Mouse (Mus musculus) bone marrow macrophage, adult 2 months (primary cell): ENCODE results near the gene Alb. TPM values are rescaled to one million over a fixed set of nuclear protein-coding genes. Genes with fewer than 3 reads are reported as not detected.

ENCODE experiments used
- H3K27ac ChIP-seq: 2 replicates; pipeline ENCODE4 v1.5.1; 2012; ENCODE audit warnings: low read depth, low read length; ENCODE audit not compliant: insufficient read depth
- H3K4me1 ChIP-seq: 2 replicates; pipeline ENCODE4 v1.6.1; 2012; ENCODE audit warnings: low read length; ENCODE audit not compliant: control insufficient read depth, insufficient read depth
- H3K4me3 ChIP-seq: 2 replicates; pipeline ENCODE4 v1.5.1; 2012; ENCODE audit warnings: mild to moderate bottlenecking, low read length, moderate library complexity; ENCODE audit not compliant: insufficient read depth
- CTCF ChIP-seq: IDR thresholded peaks from 2 replicates; pipeline ENCODE4 v1.5.1; 2012; ENCODE audit warnings: low read depth, mild to moderate bottlenecking, low read length, moderate library complexity
- POLR2A ChIP-seq: IDR thresholded peaks from 2 replicates; pipeline ENCODE4 v1.6.1; 2012; ENCODE audit warnings: mild to moderate bottlenecking, low read depth, low read length, borderline replicate concordance
- polyA plus RNA-seq: library from polyadenylated mRNA; stranded (reverse); fragments of >200 nt; gene quantifications from 2 replicates; pipeline ENCODE4 v1.2.4, GENCODE M21; 2012; ENCODE audit not compliant: missing spikeins, insufficient read depth, insufficient read length

The Alb gene
- not detected in 2 replicates for polyA plus RNA-seq

- TF ChIP-seq POLR2A (no peak), CTCF (no peak)
- Histone ChIP-seq H3K27ac (no peak within 1 kb of the TSS), H3K4me3 (no peak within 1 kb of the TSS), H3K4me1 (no peaks in the 10 kb centered on the region)
These were observed at the start of gene Alb for GRCm38 (mm10) chr5:90460619-90461018. Gene Alb (plus strand): TSS chr5:90460897.

DNA sequence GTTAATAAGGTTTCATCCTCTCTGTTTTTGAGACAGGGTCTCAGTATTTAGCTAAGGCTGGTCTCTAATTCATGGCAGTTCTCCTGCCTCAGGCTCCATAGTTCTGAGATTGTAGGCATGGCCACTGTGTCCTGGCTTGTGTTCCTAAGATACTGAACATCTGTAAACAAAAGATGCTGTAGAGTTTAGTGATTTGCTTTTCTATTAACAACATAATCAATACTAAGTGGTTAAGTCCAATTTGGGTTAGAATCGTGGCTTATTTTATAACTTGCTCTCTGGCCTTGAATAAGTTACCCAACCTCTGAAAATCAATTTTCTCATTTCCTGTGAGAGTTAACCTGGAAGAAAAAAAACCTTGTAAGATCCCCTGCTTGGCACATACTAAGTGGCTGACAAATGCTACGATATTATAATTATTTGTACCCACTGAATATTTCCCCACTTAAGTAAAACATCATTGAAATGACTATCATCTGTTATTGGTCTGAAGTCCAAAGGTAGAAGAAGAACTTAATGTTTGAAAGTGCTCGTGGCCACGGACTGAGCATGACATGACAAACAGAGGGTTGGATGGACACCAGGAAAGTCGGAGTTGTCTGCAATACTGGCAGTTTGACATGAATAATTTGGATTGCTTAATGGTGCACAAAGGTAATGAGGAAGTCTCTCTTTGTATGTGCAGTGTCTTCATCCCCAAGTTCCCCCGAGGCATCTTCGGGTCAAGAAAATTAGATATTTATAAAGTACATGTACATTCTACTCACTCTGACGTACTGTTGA is 46.4 kb upstream of the Alb start:
- peaks cover 13% of the 10 kb centered on the region for H3K4me1 ChIP-seq
- H3K27ac ChIP-seq, result no peak overlapping the region
- no peak overlapping the region for H3K4me3 ChIP-seq

DNA sequence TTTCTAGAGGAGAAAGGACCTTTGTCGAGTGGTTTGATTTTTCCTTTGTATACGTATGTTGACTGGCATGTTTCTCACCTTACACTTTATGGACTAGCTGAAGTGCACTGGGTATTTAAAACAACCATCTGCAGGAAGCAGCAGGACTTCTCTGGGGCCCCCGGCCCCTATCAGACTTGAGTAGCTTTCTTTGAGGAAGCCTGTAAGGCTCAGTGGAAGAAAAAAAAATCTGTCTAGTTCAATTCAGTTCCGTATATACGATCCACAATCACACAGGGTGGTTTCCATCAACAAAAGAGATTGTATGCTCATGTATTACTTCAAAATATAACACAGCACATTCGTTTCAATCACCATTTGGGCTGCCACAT is 45.8 kb upstream of the Alb start:
- Histone ChIP-seq H3K4me1 (peaks cover 13% of the 10 kb centered on the region), H3K27ac (no peak overlapping the region), H3K4me3 (no peak overlapping the region)
- TF ChIP-seq POLR2A (no peak), CTCF (no peak)

More for the DNA sequence above, 46.4 kb upstream of the Alb start:
- TF ChIP-seq CTCF (no peak), POLR2A (no peak)

GRCm38 (mm10) chr5:90424625-90425024 is 36.1 kb upstream of the Alb start:
- H3K4me1 ChIP-seq, result no peaks in the 10 kb centered on the region
- no peak overlapping the region for H3K27ac ChIP-seq
- TF ChIP-seq CTCF, result no peak
- TF ChIP-seq POLR2A, result no peak
- no peak overlapping the region for H3K4me3 ChIP-seq

GRCm38 (mm10) chr5:90425191-90425590 is 35.5 kb upstream of the Alb start:
- no peak for TF ChIP-seq CTCF
- no peak overlapping the region for H3K4me3 ChIP-seq
- no peak overlapping the region for H3K27ac ChIP-seq
- H3K4me1 ChIP-seq, result no peaks in the 10 kb centered on the region

DNA sequence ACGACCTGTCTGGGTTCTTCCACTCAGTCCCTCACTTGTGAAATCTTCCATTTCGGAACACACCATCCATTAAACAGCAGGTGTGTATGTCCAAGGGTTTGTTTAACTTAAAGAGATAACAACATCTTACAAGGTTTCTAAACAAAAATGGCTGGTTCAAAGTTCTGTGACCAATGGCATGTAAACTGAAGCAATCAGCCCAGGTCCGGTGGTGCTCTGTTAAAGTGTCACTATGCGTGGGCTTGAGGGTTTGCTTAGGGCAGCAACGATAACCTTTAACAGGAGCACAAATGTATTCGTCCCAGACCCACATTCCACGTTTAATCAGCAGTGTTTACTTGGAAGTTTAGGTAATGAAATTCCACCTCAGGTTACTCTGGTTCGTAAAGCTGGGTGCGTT is 29.6 kb upstream of the Alb start:
- TF ChIP-seq POLR2A (no peak), CTCF (no peak)
- Histone ChIP-seq H3K4me3 (no peak overlapping the region), H3K4me1 (no peaks in the 10 kb centered on the region), H3K27ac (no peak overlapping the region)

DNA sequence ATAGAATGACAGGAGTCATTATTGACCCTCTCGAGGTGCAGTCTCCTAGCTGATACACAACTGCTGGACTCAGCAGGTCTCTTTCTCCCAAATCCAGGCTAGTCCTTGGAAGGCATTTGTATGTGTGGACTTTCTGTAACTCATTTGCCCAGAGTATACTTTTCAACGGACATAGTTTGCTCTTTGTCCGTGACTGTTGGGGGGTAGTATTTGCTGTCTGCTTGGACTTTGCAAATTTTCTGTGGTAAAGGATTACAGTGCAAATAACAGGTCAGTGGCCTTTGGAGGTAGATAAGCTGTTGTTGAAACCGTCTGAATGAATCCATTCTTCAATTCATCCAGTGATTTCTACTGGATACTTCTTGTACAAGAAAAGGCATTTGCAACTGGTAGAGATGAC is 21.5 kb upstream of the Alb start:
- TF ChIP-seq POLR2A (no peak), CTCF (no peak)
- Histone ChIP-seq H3K4me1 (no peaks in the 10 kb centered on the region), H3K27ac (no peak overlapping the region), H3K4me3 (no peak overlapping the region)

- Histone ChIP-seq H3K4me1 (no peaks in the 10 kb centered on the region), H3K27ac (no peak overlapping the region), H3K4me3 (no peak overlapping the region)
- no peak for TF ChIP-seq POLR2A
These were observed 13.1 kb upstream of the Alb start for GRCm38 (mm10) chr5:90447577-90447976.

DNA sequence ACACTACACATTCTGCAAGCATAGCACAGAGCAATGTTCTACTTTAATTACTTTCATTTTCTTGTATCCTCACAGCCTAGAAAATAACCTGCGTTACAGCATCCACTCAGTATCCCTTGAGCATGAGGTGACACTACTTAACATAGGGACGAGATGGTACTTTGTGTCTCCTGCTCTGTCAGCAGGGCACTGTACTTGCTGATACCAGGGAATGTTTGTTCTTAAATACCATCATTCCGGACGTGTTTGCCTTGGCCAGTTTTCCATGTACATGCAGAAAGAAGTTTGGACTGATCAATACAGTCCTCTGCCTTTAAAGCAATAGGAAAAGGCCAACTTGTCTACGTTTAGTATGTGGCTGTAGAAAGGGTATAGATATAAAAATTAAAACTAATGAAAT is 10.7 kb upstream of the Alb start:
- H3K4me1 ChIP-seq, result no peaks in the 10 kb centered on the region
- no peak overlapping the region for H3K27ac ChIP-seq
- no peak overlapping the region for H3K4me3 ChIP-seq
- TF ChIP-seq CTCF (no peak), POLR2A (no peak)

DNA sequence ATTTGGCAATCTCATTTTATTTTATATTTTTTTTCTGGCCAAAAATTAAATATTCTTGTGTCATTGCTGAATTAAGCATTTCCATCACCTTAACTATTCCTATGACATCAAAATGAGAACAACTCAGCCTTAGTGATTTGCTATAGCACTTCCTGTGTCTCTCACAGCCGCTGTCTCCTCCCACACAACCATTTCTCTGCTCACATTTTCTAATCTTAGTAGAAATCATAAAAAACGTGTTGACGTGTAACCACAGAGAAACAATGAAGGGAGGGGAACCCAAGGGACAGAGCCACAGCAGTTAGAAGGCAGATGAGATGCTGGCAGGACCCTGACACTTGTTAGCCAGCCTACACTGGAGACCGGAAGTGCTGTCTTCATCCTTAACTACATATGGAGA is 8.0 kb upstream of the Alb start:
- Histone ChIP-seq H3K4me1 (no peaks in the 10 kb centered on the region), H3K27ac (no peak overlapping the region), H3K4me3 (no peak overlapping the region)
- no peak for TF ChIP-seq CTCF
- TF ChIP-seq POLR2A, result no peak
